Mouse (Mus musculus) small intestine, adult 2 months (tissue): ENCODE results near the gene Mfsd5.

Experiments used
- CTCF ChIP-seq: fragments of 200-500 bp; IDR thresholded peaks from 2 replicates; pipeline ENCODE4 v1.5.1; 2012; ENCODE audit warnings: low read depth, mild to moderate bottlenecking, control low read depth, inconsistent platforms, low read length, moderate library complexity, mixed read lengths; ENCODE audit not compliant: insufficient replicate concordance, insufficient read length; ENCODE audit errors: extremely low read depth
- POLR2A ChIP-seq: fragments of 200-500 bp; IDR thresholded peaks from 2 replicates; pipeline ENCODE4 v1.6.1; 2012; ENCODE audit warnings: low read depth, mild to moderate bottlenecking, control low read depth, inconsistent platforms, low read length, moderate library complexity

DNA sequence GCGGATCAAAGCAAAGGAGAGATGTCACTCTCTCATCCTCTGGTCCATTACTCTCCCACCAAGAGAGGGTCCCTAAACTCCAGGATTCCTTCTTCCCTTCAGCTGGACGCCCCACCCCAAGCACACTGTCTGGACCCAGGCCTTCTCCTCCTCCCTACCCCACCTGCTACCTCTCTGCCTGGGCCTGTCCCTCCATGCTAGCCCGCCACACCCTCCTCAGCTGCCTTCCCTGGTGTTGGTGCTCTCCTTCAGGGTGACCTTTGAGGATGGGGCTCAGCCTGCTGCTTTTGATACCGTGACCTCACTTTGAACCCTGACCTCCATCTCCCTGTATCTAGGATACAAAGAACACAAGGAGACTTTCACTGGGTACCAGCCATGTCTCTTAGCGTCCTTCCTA is 28.7 kb upstream of the Mfsd5 start:
- TF ChIP-seq POLR2A (no peak), CTCF (no peak)
